In genomic region chr11:113438915-113439314, GRCm38 (mm10) we compare ENCODE assay signal across 13 mouse cellular contexts.
DNase-seq lines count a peak whose midpoint lies in the region; ATAC-seq and TF ChIP-seq lines count a peak whose summit lies in the region.
"Had no signal": no experiment of that assay in that cellular context is flagged by ENCODE, and none has a peak within 500 bp of the region (broad histone marks: within the 10 kb centered on the region; RNA-seq: fewer than 3 reads in every experiment).

No protein-coding gene starts in this region.

- DNase-seq in layer of hippocampus, adult 2 months (ENCODE audit: low spot score in 2 of 2): no peak
- no peak for DNase-seq in layer of hippocampus, adult 9-10 months (ENCODE audit: low spot score)
- DNase-seq in testis, postnatal 10 days (ENCODE audit: low spot score): no peak
- DNase-seq in right cerebral cortex, postnatal 36 days (ENCODE audit: low spot score in 2 of 2): no peak
- DNase-seq in right cerebral cortex, postnatal 25 days: no peak
- DNase-seq: adrenal gland, adult 8-10 months had no signal

- no peaks in the 10 kb centered on the region for H3K36me3 ChIP-seq in forebrain, embryonic 15.5 days
- no peaks in the 10 kb centered on the region for H3K36me3 ChIP-seq in limb, embryonic 12.5 days
- H3K36me3 ChIP-seq in neural tube, embryonic 13.5 days: 0 out of 2 replicates have a peak, but pooled peaks cover 3% of the 10 kb centered on the region
- H3K36me3 ChIP-seq: heart, embryonic 13.5 days; intestine, embryonic 15.5 days had no signal

- peaks cover 19% of the 10 kb centered on the region for H3K4me1 ChIP-seq in forebrain, embryonic 15.5 days
- peaks cover 30% of the 10 kb centered on the region for H3K4me1 ChIP-seq in limb, embryonic 12.5 days (replicated peaks)
- H3K4me1 ChIP-seq in neural tube, embryonic 13.5 days (replicated peaks): peaks cover 20% of the 10 kb centered on the region
- H3K4me1 ChIP-seq: intestine, embryonic 15.5 days had no signal

- no peak overlapping the region for H3K4me3 ChIP-seq in layer of hippocampus, adult 2 months
- no peak overlapping the region for H3K4me3 ChIP-seq in forebrain, embryonic 15.5 days
- no peak overlapping the region for H3K4me3 ChIP-seq in limb, embryonic 12.5 days (replicated peaks)
- no peak overlapping the region for H3K4me3 ChIP-seq in neural tube, embryonic 13.5 days
- H3K4me3 ChIP-seq: heart, embryonic 13.5 days; intestine, embryonic 15.5 days had no signal

- WGBS in forebrain, embryonic 15.5 days: 70% methylated on average over 5 of the region's 5 CpGs
- WGBS in limb, embryonic 12.5 days: 80% methylated on average over 5 of the region's 5 CpGs
- WGBS in neural tube, embryonic 13.5 days: 83% methylated on average over 5 of the region's 5 CpGs

- ATAC-seq in forebrain, embryonic 15.5 days (replicated peaks): peak; percentile 26; the same call in 1 of the 2 replicates
- ATAC-seq in limb, embryonic 12.5 days (ENCODE audit: insufficient number of reproducible peaks, insufficient read depth, low FRiP score, low TSS enrichment, low read depth): no peak
- ATAC-seq in neural tube, embryonic 13.5 days (ENCODE audit: low read depth): peak; percentile 49
- ATAC-seq: Patski had no signal

- no peak overlapping the region for H3K4me2 ChIP-seq in forebrain, embryonic 15.5 days (replicated peaks)
- H3K4me2 ChIP-seq in limb, embryonic 12.5 days: no peak overlapping the region
- H3K4me2 ChIP-seq in neural tube, embryonic 13.5 days: no peak overlapping the region
- H3K4me2 ChIP-seq: heart, embryonic 13.5 days; intestine, embryonic 15.5 days; liver, embryonic 11.5 days had no signal

- H3K27me3 ChIP-seq in forebrain, embryonic 15.5 days: no peaks in the 10 kb centered on the region
- no peaks in the 10 kb centered on the region for H3K27me3 ChIP-seq in limb, embryonic 12.5 days
- peaks cover 5% of the 10 kb centered on the region; the same call in 1 of the 2 replicates for H3K27me3 ChIP-seq in neural tube, embryonic 13.5 days
- H3K27me3 ChIP-seq: intestine, embryonic 15.5 days; Patski had no signal

- peak; percentile 42 for TF ChIP-seq CTCF in layer of hippocampus, adult 2 months (conservative IDR thresholded peaks at IDR 0.05)

- H3K9ac ChIP-seq in forebrain, embryonic 15.5 days (replicated peaks): no peak overlapping the region
- no peak overlapping the region for H3K9ac ChIP-seq in limb, embryonic 12.5 days (replicated peaks)
- peak overlapping the region; percentile 38; the same call in 1 of the 2 replicates for H3K9ac ChIP-seq in neural tube, embryonic 13.5 days
- H3K9ac ChIP-seq: intestine, embryonic 15.5 days had no signal

- H3K27ac ChIP-seq in layer of hippocampus, adult 2 months: no peak overlapping the region
- peak overlapping the region; percentile 92 for H3K27ac ChIP-seq in forebrain, embryonic 15.5 days (replicated peaks)
- peak overlapping the region; percentile 78 for H3K27ac ChIP-seq in limb, embryonic 12.5 days
- H3K27ac ChIP-seq in neural tube, embryonic 13.5 days (replicated peaks): peak overlapping the region; percentile 85
- H3K27ac ChIP-seq: heart, embryonic 13.5 days; intestine, embryonic 15.5 days had no signal

- no peaks in the 10 kb centered on the region for H3K9me3 ChIP-seq in forebrain, embryonic 15.5 days
- H3K9me3 ChIP-seq in limb, embryonic 12.5 days: peaks cover 7% of the 10 kb centered on the region
- H3K9me3 ChIP-seq in neural tube, embryonic 13.5 days: peaks cover 6% of the 10 kb centered on the region
- H3K9me3 ChIP-seq: intestine, embryonic 15.5 days had no signal
